Mouse (Mus musculus) gastrocnemius, adult 18-20 months (tissue): ENCODE results near the gene Bdh1. TPM values are rescaled to one million over a fixed set of nuclear protein-coding genes. Genes with fewer than 3 reads are reported as not detected.
A peak's percentile ranks its signal among the peaks of the same experiment; 100 is the strongest.
"Not testable (repeated sequence)": the region's sequence is repeated elsewhere in the genome, so short reads cannot be mapped to it uniquely, and the experiment has no call there.

Experiments
- DNase-seq: peaks from one replicate; pipeline ENCODE4 v3.0.0; 2021; ENCODE audit warnings: low spot score
- long read RNA-seq, 2 experiments: library from polyadenylated mRNA; stranded (forward); transcript quantifications; one replicate each; pipeline ENCODE4 v2.0.0; 2021
- total RNA-seq, 2 experiments: library from RNA; stranded (reverse); gene quantifications; 2 replicates each; pipeline ENCODE4 v1.2.3; 2021

Gene Bdh1
- total RNA-seq, result 100 to 1,000 TPM in 1 of 2 experiments, 10 to 100 TPM in 1; 61.4 to 145 TPM
- long read RNA-seq, experiment 1, transcript Bdh1-203 (7 exons, 3,122 nt), result major isoform, 6 of 8 reads
- long read RNA-seq, experiment 1, partial matches to known transcripts, result 0 of 8 reads
- long read RNA-seq, experiment 1, other reads (novel, unspliced or antisense), result 2 of 8 reads
- long read RNA-seq, experiment 2, transcript Bdh1-203 (7 exons, 3,122 nt), result major isoform, 7 of 12 reads
- long read RNA-seq, experiment 2, partial matches to known transcripts, result 3 of 12 reads
- long read RNA-seq, experiment 2, other reads (novel, unspliced or antisense), result 2 of 12 reads

GRCm38 (mm10) chr16:31422000-31422399, at the start of gene Bdh1:
Bdh1 (plus strand) TSS chr16:31422280.
- DNase-seq, result no peak

GRCm38 (mm10) chr16:31372316-31372715, 49.8 kb upstream of the Bdh1 start:
- DNase-seq, result not testable (repeated sequence)

GRCm38 (mm10) chr16:31375877-31376582, 46.0 kb upstream of the Bdh1 start:
- DNase-seq, result not testable (repeated sequence)

DNA sequence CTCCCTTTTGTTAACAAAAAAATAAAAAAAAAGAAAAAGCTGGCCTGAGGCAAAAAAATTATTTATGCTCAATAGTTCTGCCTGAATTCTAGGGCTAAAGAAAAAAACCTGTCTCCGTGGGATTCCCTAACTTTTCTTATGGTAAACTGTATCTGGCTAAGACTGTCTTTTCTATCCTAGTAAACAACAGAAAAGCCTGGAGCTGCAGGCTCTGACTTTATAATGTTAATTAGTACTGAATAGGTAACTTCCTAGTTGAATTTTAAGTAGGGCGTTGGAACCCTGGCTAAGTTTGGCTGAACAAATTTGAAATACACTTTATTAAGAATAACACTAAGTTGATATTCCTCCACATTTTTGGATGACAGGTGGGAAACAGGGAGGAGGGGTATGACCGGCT, 33.8 kb upstream of the Bdh1 start:
- not testable (repeated sequence) for DNase-seq

DNA sequence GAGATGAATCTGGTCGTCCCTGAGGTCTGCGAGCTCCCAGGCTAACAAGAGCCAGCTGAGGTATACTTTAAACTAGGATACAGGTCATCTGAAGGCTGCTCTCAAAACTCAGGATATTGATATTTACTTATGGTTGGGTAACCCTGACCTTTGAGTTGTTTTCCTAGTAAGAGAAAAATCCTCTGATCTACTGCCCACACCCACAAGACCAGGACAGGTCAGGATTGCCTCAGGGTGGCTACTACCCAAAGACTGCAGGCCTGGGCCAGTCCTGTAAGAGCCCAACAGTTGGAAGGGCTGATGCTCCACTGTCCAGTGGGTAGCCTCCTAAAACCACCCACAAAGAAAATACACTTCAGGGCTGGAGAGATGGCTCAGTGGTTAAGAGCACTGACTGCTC, 22.8 kb upstream of the Bdh1 start:
- no peak for DNase-seq

DNA sequence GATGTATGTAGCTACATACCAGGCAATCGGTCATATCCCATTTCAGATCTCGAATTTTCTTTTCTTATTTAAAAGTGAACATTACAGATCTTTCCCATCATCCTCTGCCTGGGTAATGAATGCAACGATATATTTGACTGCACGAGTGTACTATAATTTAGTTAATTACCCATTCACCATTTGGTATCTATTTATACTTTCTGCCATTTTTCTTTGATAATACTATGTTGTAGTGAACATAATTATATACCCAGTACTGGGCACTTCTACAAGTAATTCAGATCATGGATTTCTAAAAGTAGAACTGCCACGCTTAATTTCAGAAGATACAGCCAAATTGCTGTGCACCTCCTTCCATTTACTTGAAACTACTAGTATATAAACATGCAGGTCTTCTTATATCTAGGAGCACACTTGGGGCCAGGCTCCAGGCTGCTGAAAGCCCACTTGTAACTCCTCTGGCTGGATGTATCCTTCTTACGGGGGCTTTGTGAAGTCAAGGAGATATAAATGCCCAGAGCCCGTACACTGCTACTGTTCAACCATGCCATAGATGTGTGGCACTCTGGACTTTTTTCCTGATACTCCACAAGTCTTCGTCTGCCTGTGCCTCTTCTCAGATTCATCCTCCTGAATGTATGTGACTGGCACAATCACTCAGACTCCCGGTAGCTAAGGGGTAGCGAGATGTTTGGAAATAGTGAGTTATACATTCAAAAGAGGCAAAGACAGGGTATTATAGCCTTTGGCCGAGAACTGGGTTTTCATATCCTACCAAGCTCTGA, 21.0 kb upstream of the Bdh1 start:
- no peak for DNase-seq

DNA sequence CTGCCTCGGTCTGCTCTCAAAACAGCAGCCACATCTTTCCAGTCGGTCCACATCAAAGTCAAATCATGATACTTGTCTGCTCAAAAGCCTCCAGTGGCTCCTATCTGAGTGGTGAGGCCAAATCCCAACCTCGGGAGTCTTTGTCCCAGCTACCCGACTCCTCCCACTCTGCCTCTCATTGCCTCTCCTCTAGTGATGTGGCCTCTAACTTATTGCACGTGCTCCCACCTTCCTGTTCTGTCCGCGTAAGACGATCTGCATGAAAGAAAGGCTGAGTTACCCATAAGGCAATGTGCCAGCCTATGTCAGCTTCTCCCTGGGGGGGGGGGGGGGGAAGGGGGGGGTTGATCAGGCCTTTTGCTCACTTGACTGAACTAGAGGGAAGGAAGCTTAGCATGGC, 20.0 kb upstream of the Bdh1 start:
- no peak for DNase-seq

DNA sequence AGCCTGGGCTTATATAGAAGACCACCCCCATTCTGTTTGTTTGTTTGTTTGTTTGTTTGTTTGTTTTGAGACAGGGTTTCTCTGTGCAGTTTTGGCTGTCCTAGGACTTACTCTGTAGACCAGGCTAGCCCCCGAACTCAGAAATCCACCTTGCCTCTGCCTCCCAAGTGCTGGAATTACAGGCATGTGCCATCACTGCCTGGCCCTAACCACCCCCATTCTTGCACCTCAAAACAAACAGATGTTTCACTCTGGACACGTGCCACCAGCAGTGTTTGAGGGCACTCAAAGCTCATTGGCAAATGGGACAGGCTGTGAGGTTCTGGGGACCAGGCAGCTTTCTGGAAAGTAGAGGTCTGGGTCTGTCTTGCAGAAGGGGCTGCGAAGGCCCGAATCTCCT, 18.1 kb upstream of the Bdh1 start:
- DNase-seq, result no peak

DNA sequence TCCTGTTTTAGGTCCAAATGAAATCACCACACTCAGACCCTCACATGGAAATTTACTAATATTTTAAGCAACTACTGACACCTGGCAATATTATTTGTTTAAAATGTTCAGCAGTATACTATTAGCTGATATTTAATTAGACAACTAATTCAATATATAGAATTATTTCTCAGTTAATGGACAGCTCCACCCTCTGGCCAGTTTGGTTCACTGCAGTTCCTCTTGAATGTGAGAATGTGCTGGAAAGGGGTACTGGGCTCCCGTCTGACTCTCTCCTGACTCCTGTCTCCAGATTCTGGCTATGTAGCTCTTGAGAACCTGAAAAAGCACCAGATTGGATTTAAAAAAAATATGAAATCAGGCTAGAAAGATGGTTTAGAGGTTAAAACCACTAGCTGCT, 17.0 kb upstream of the Bdh1 start:
- DNase-seq, result no peak

GRCm38 (mm10) chr16:31407872-31408271, 14.2 kb upstream of the Bdh1 start:
- no peak for DNase-seq

DNA sequence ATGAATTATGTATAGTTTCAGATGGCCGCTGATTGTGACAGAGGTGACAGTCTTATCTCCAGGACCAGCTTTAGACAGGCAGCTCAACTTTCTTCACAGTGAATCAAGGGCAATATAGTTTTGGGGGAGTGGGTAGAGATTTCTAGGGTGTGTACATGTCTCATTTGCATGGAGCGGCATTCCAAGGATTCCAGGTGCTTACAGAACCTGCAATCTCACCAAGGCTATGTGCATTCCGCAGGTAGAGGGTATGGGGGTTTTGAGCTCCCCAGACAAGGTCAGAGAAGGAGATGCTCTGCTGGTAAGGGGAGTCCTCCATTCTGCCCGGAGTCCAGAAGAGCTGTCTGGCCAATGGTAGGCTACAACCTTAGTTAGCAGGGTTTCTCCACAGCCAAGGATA, 11.1 kb upstream of the Bdh1 start:
- DNase-seq, result no peak

DNA sequence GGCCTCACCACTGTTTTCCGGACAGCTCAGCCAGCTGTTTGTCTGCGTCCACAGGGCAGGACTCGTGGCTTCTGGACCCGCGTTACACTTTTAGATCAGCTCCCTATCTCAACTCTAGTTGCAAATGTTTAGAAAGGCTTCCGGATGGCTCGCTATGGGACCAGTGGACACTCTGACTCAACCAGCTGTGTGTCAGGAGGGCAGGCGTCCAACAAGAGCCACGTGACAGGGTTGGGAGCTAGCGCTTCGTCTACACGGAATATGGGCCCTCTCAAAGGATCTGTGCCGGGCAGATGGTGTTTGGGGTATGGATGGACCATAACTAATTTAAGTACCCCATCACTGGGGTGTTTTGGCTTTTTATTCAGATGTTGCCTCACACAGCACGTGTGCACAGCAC, 9.8 kb upstream of the Bdh1 start:
- peak; percentile 58 for DNase-seq

GRCm38 (mm10) chr16:31413777-31414176, 8.3 kb upstream of the Bdh1 start:
- DNase-seq, result no peak

DNA sequence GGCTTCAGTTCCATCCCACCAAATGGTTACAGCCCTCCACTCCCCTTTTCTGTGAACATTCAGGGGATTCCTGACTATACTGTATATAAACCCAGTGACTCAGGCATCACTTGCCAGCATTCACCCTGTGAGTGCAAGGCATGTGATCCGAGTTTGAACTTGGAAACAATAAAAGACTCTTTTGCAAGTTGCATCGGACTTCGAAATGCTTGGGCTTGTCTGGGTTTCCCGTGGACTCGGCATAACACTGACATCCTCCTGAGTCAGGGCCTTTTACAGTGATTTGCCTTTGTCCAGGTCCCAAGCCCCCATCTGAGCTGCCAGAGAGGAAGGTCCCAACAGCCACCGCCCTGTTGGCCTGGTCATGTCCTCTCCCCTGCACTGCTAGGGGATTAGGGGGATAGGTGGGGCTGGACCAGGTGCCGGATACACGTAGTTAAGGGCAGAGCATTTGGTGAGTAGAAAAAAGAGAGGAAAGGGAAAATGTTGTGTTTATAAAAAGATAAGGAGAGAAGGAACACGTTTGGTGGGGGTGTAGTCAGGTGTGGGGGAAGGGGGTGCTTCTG, 6.1 kb upstream of the Bdh1 start:
- no peak for DNase-seq

DNA sequence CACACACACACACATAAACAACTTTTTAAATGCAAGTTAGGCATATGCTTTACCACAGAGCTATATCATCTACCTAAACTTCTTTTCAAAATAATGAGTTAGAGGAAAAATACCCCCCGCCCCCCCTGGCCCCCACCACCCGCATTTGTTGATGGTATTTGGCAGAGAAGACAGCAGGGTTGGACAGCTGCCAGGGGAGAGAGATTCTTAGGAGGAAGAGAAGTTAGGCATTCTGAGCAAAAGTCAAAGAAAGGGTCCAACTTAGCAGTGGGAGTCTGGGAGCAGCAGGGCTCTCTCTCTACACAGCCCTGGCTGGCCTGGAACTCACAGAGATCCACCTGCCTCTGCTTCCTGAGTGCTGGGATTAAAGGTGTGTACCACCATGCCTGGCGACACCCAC, 3.4 kb upstream of the Bdh1 start:
- no peak for DNase-seq

DNA sequence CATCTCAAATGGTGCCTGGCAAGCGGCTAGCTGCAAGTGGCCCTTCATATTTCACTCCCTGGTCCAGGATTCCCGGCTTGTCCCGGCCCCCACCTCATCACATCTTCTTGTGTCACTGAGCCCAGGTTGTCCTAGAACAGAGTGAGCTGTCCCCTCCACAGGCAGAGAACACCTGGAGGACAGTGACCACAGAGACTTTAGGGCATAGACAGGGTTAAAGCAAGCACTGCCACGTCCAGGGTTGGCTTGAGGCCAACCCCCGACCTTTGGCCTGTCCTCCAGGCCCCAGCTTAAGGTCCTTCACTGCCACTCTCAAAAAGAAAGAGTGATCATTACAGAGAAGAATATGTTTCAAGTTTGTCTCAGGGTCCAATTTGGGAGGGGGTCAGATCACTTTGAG, 2.6 kb upstream of the Bdh1 start:
- DNase-seq, result no peak

GRCm38 (mm10) chr16:31422722-31423121, 642 bp downstream of the Bdh1 start:
- DNase-seq, result no peak

DNA sequence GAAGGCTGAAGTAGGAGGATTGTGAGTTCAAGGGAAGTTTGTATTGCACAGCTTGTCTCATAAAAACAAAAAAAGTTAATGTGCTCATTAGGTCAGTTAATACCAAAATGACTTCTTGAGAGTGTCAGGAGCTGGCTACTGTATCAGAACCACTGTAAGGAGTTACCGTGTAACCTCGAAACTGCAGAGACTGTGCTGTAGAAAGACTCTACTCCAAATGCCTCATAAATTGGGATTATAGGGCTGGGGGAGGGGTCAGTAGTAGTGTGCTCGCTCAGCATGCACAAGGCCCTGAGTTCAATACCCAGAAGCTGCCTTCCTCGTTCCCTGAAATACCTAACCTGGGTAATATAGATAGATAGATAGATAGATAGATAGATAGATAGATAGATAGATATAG, 1.3 kb downstream of the Bdh1 start:
- no peak for DNase-seq

GRCm38 (mm10) chr16:31424416-31425187, 2.5 kb downstream of the Bdh1 start:
- no peak for DNase-seq

DNA sequence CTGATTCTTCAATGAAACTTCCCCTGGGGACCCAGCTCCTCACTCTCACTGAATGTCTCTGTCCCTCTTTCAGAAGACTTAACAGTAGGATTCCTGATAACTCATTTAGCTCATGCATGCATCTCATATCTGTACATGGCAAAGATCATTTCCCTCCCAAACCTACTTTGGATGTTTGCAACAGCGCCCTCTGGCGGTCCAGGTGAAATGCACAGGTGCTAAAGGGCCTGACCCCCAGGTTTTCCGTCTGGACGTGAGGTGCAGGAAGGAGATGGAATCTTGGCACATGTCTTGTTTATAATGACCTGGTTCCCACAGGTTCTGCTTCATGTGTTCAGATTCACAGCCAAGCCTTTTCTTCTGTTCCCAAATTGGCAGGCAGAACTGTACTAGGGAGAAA, 3.4 kb downstream of the Bdh1 start:
- DNase-seq, result peak; percentile 52

DNA sequence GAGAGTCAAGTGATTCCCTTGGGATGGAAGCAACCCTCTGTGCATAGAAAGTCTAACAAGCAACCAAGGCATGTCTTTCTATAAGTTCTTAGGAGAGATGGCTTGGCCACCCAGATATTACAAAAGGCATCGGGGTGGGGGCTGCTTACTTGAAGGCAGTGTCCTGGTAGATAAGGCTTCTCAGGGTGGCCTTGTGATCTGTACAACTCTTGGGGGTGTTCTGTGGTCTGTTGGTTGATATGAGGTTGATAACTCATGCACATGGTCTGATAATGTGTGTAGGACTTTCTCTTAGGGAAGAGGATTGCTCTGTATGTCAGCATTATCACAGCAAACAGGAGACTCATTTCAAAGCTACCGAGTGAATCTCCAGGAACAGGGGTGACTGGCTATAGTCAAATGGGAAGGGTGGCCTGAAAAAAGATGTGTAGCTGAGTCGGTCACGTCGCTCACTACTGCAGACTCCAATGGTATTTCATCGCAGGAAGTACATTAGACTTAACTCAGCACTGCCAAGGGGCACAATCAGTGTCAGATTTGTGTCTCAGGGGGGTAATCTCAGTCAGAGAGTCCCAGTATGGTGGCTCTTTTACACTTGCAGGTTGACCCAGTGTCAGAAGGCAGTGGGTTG, 4.5 kb downstream of the Bdh1 start:
- no peak for DNase-seq
